8 mouse cellular contexts compared by ENCODE assay signal in genomic region chr2:173018618-173019017, GRCm38 (mm10). TPM values are rescaled to one million over a fixed set of nuclear protein-coding genes. Genes with fewer than 3 reads are reported as not detected.
A peak's percentile ranks its signal among the peaks of the same experiment; 100 is the strongest.
DNase-seq lines count a peak whose midpoint lies in the region; ATAC-seq lines count a peak whose summit lies in the region.
"Had no signal": no experiment of that assay in that cellular context is flagged by ENCODE, and none has a peak within 500 bp of the region (broad histone marks: within the 10 kb centered on the region; RNA-seq: fewer than 3 reads in every experiment).

No protein-coding gene starts in this region.

- H3K36me3 ChIP-seq in kidney, embryonic 16.5 days (ENCODE audit: insufficient read depth, low read length): peaks cover 27% of the 10 kb centered on the region
- H3K36me3 ChIP-seq in midbrain, embryonic 11.5 days (ENCODE audit: control insufficient read depth, insufficient read depth, low read length): peaks cover 3% of the 10 kb centered on the region; the same call in 1 of the 2 replicates
- peaks cover 31% of the 10 kb centered on the region for H3K36me3 ChIP-seq in forebrain, embryonic 14.5 days (ENCODE audit: control insufficient read depth, insufficient read depth, low read length)

- H3K27me3 ChIP-seq in kidney, embryonic 16.5 days (ENCODE audit: insufficient read depth, low read length): peaks cover 9% of the 10 kb centered on the region; the same call in 1 of the 2 replicates
- H3K27me3 ChIP-seq in midbrain, embryonic 11.5 days (ENCODE audit: control insufficient read depth, insufficient read depth, low read length): peaks cover 19% of the 10 kb centered on the region
- H3K27me3 ChIP-seq in forebrain, embryonic 14.5 days (replicated peaks; ENCODE audit: control insufficient read depth, insufficient read depth, low read length): 0 out of 2 replicates have a peak, but pooled peaks cover 3% of the 10 kb centered on the region

- no peak overlapping the region for H3K9ac ChIP-seq in kidney, embryonic 16.5 days (replicated peaks; ENCODE audit: low read length)
- H3K9ac ChIP-seq in midbrain, embryonic 11.5 days (ENCODE audit: low read length): no peak overlapping the region
- H3K9ac ChIP-seq in forebrain, embryonic 14.5 days (ENCODE audit: low read length): no peak overlapping the region
- H3K9ac ChIP-seq: limb, embryonic 15.5 days had no signal

- 8% methylated on average over 8 of the region's 8 CpGs for WGBS in kidney, embryonic 16.5 days
- 13% methylated on average over 8 of the region's 8 CpGs for WGBS in midbrain, embryonic 11.5 days
- WGBS in forebrain, embryonic 14.5 days: 24% methylated on average over 8 of the region's 8 CpGs

- no peak overlapping the region for H3K27ac ChIP-seq in kidney, embryonic 16.5 days (ENCODE audit: low read length)
- H3K27ac ChIP-seq in midbrain, embryonic 11.5 days (ENCODE audit: low read depth, low read length): no peak overlapping the region
- no peak overlapping the region for H3K27ac ChIP-seq in forebrain, embryonic 14.5 days (ENCODE audit: low read depth, low read length)
- H3K27ac ChIP-seq: limb, embryonic 15.5 days had no signal

- ATAC-seq in kidney, embryonic 16.5 days (ENCODE audit: low FRiP score, low TSS enrichment): peak; percentile 11; the same call in 1 of the 2 replicates
- no peak for ATAC-seq in midbrain, embryonic 11.5 days (ENCODE audit: low FRiP score)
- no peak for ATAC-seq in forebrain, embryonic 14.5 days

- peaks cover 33% of the 10 kb centered on the region for H3K4me1 ChIP-seq in kidney, embryonic 16.5 days (ENCODE audit: insufficient read depth, low read length)
- peaks cover 22% of the 10 kb centered on the region for H3K4me1 ChIP-seq in midbrain, embryonic 11.5 days (ENCODE audit: control insufficient read depth, insufficient read depth, low read length)
- H3K4me1 ChIP-seq in forebrain, embryonic 14.5 days (ENCODE audit: control insufficient read depth, insufficient read depth, low read length): peaks cover 20% of the 10 kb centered on the region

- H3K9me3 ChIP-seq in kidney, embryonic 16.5 days (ENCODE audit: low read length): no peaks in the 10 kb centered on the region
- no peaks in the 10 kb centered on the region for H3K9me3 ChIP-seq in midbrain, embryonic 11.5 days (ENCODE audit: control insufficient read depth, low read length)
- no peaks in the 10 kb centered on the region for H3K9me3 ChIP-seq in forebrain, embryonic 14.5 days (replicated peaks; ENCODE audit: control insufficient read depth, low read length)
- H3K9me3 ChIP-seq: limb, embryonic 15.5 days had no signal

- peak; percentile 14 for DNase-seq in thymus, postnatal 25 days
- DNase-seq in thymus, postnatal 10 days (ENCODE audit: low spot score in 2 of 2): no peak
- DNase-seq in gastrocnemius, postnatal 25 days: peak; percentile 87
- peak; percentile 84 for DNase-seq in skeletal muscle tissue, adult 2 months (ENCODE audit: low read depth, low spot score)
- no peak for DNase-seq in midbrain, embryonic 11.5 days (ENCODE audit: low spot score, missing footprints)
- DNase-seq in forebrain, embryonic 14.5 days (ENCODE audit: low spot score): no peak

- H3K4me2 ChIP-seq in kidney, embryonic 16.5 days (replicated peaks; ENCODE audit: low read depth, low read length): no peak overlapping the region
- no peak overlapping the region for H3K4me2 ChIP-seq in midbrain, embryonic 11.5 days
- no peak overlapping the region for H3K4me2 ChIP-seq in forebrain, embryonic 14.5 days (ENCODE audit: low read length)

- no peak overlapping the region for H3K4me3 ChIP-seq in kidney, embryonic 16.5 days (ENCODE audit: low read length)
- H3K4me3 ChIP-seq in midbrain, embryonic 11.5 days (ENCODE audit: low read depth, low read length): no peak overlapping the region
- no peak overlapping the region for H3K4me3 ChIP-seq in forebrain, embryonic 14.5 days (ENCODE audit: low read depth, low read length)
- H3K4me3 ChIP-seq: limb, embryonic 15.5 days had no signal

RNA-seq across cellular contexts. Expression of gene Rbm38, which starts 1.7 kb away (rescaled TPM):
- total RNA-seq in gastrocnemius, postnatal 25 days (2021): 100 to 1,000 TPM; 205 to 217 TPM
- polyA plus RNA-seq in kidney, embryonic 16.5 days (2015; fragmentation: Nextera tagmentation; extraction: Ambion mirVana): 35.4 and 37.0 TPM in 2 replicates
- 70.4 and 77.3 TPM in 2 replicates for polyA plus RNA-seq in midbrain, embryonic 11.5 days (2014; fragmentation: Nextera tagmentation; extraction: Ambion mirVana)
- 29.9 and 31.1 TPM in 2 replicates for polyA plus RNA-seq in forebrain, embryonic 14.5 days (2014; fragmentation: Nextera tagmentation; extraction: Ambion mirVana)

RNA-seq across cellular contexts. Expression of gene Rae1, which starts 18.7 kb away (rescaled TPM):
- total RNA-seq in gastrocnemius, postnatal 25 days (2021): 10 to 100 TPM; 11.8 to 12.7 TPM
- 143 and 146 TPM in 2 replicates for polyA plus RNA-seq in kidney, embryonic 16.5 days (2015; fragmentation: Nextera tagmentation; extraction: Ambion mirVana)
- 137 and 140 TPM in 2 replicates for polyA plus RNA-seq in midbrain, embryonic 11.5 days (2014; fragmentation: Nextera tagmentation; extraction: Ambion mirVana)
- polyA plus RNA-seq in forebrain, embryonic 14.5 days (2014; fragmentation: Nextera tagmentation; extraction: Ambion mirVana): 148 and 156 TPM in 2 replicates

RNA-seq across cellular contexts. Expression of gene Spo11, which starts 41.1 kb away (rescaled TPM):
- not detected for total RNA-seq in gastrocnemius, postnatal 25 days (2021)
- polyA plus RNA-seq in kidney, embryonic 16.5 days (2015; fragmentation: Nextera tagmentation; extraction: Ambion mirVana): 0.05 and 0.23 TPM in 2 replicates
- polyA plus RNA-seq in midbrain, embryonic 11.5 days (2014; fragmentation: Nextera tagmentation; extraction: Ambion mirVana): 0.25 and 0.26 TPM in 2 replicates
- polyA plus RNA-seq in forebrain, embryonic 14.5 days (2014; fragmentation: Nextera tagmentation; extraction: Ambion mirVana): 0.95 and 1.5 TPM in 2 replicates

Comparison
In these comparisons a context has a peak if more than half of its experiments do, and no peak if none do; other contexts are left out.
1. DNase-seq: peak in thymus, postnatal 25 days (single experiment), gastrocnemius, postnatal 25 days (single experiment) and skeletal muscle tissue, adult 2 months (single experiment); none in thymus, postnatal 10 days (0 of 2), midbrain, embryonic 11.5 days (single experiment) and forebrain, embryonic 14.5 days (single experiment).